Mouse (Mus musculus) CH12.LX (cell line): ENCODE data around the gene Cacna1s.

Experiments
- CTCF ChIP-seq, 2 experiments: IDR thresholded peaks in 1 of 2; conservative IDR thresholded peaks in 1 of 2; 2 replicates each; pipeline ENCODE4 v1.5.1; 2011 to 2012; ENCODE audit warnings: low read depth in 2 of 2, low read length in 2 of 2, improper control_type of control experiment in 1 of 2, inconsistent platforms in 1 of 2, mild to moderate bottlenecking in 1 of 2, moderate library complexity in 1 of 2
- GABPA ChIP-seq: IDR thresholded peaks from 2 replicates; pipeline ENCODE4 v1.6.1; 2012; ENCODE audit warnings: low read depth, low read length, improper control_type of control experiment, inconsistent platforms; ENCODE audit not compliant: insufficient replicate concordance
- POLR2A ChIP-seq: IDR thresholded peaks from 2 replicates; pipeline ENCODE4 v1.6.1; 2011; ENCODE audit warnings: low read depth, mild to moderate bottlenecking, improper control_type of control experiment, low read length
- TCF12 ChIP-seq: IDR thresholded peaks from 2 replicates; pipeline ENCODE4 v1.6.1; 2014; ENCODE audit warnings: low read depth, mild to moderate bottlenecking, inconsistent platforms, low read length, improper control_type of control experiment

GRCm38 (mm10) chr1:136013513-136013912 lies 39.0 kb upstream of the Cacna1s start:
- TF ChIP-seq TCF12 (no peak), GABPA (no peak), CTCF (conservative IDR thresholded peaks at IDR 0.05 in 1 of 2, IDR thresholded peaks at IDR 0.05 in 1 of 2; ENCODE audit: low read depth in 2 of 2, low read length in 2 of 2) (no peak), POLR2A (no peak)
